Mouse (Mus musculus): ENCODE results near the gene Rasal1.

Rasal1 gene

GRCm38 (mm10) chr5:120621846-120622197 lies 26.8 kb upstream of the Rasal1 start:
- DNase-seq (ENCODE audit: low read depth, low spot score) = no peak

- DNase-seq (ENCODE audit: low read depth, low spot score) = peak; percentile 85
These were observed 26.3 kb upstream of the Rasal1 start for GRCm38 (mm10) chr5:120622198-120622851.

GRCm38 (mm10) chr5:120624427-120624826 lies 24.2 kb upstream of the Rasal1 start:
- no peak for DNase-seq (ENCODE audit: low read depth, low spot score)

- DNase-seq (ENCODE audit: low read depth, low spot score) = peak; percentile 40
These were observed 22.2 kb upstream of the Rasal1 start for GRCm38 (mm10) chr5:120626399-120626798.

- no peak for DNase-seq (ENCODE audit: low read depth, low spot score)
These were observed 20.9 kb upstream of the Rasal1 start for GRCm38 (mm10) chr5:120627515-120628300.

GRCm38 (mm10) chr5:120628624-120629023 lies 20.0 kb upstream of the Rasal1 start:
- no peak for DNase-seq (ENCODE audit: low read depth, low spot score)

GRCm38 (mm10) chr5:120631128-120631527 lies 17.5 kb upstream of the Rasal1 start:
- no peak for DNase-seq (ENCODE audit: low read depth, low spot score)

- no peak for DNase-seq (ENCODE audit: low read depth, low spot score)
These were observed 16.7 kb upstream of the Rasal1 start for GRCm38 (mm10) chr5:120631892-120632291.

GRCm38 (mm10) chr5:120634131-120634530 lies 14.5 kb upstream of the Rasal1 start, which contains the start of gene Cfap73:
Gene Cfap73, minus strand, starts transcription at chr5:120634235.
- no peak for DNase-seq (ENCODE audit: low read depth, low spot score)

- DNase-seq (ENCODE audit: low read depth, low spot score) = no peak
These were observed 13.8 kb upstream of the Rasal1 start for GRCm38 (mm10) chr5:120634860-120635259.

GRCm38 (mm10) chr5:120635633-120636032 lies 13.0 kb upstream of the Rasal1 start:
- DNase-seq (ENCODE audit: low read depth, low spot score) = no peak

GRCm38 (mm10) chr5:120640094-120640493 lies 8.5 kb upstream of the Rasal1 start:
- DNase-seq (ENCODE audit: low read depth, low spot score) = no peak

GRCm38 (mm10) chr5:120643365-120644085 lies 5.1 kb upstream of the Rasal1 start:
- DNase-seq (ENCODE audit: low read depth, low spot score) = no peak

- no peak for DNase-seq (ENCODE audit: low read depth, low spot score)
These were observed 4.4 kb upstream of the Rasal1 start for GRCm38 (mm10) chr5:120644227-120644626.

- no peak for DNase-seq (ENCODE audit: low read depth, low spot score)
These were observed 2.8 kb upstream of the Rasal1 start for GRCm38 (mm10) chr5:120645851-120646250.

- DNase-seq (ENCODE audit: low read depth, low spot score) = no peak
These were observed 1.3 kb upstream of the Rasal1 start for GRCm38 (mm10) chr5:120647361-120647760.

- no peak for DNase-seq (ENCODE audit: low read depth, low spot score)
These were observed 659 bp upstream of the Rasal1 start for GRCm38 (mm10) chr5:120647814-120648491.

GRCm38 (mm10) chr5:120649374-120649933 lies 842 bp downstream of the Rasal1 start:
- peak; percentile 68 for DNase-seq (ENCODE audit: low read depth, low spot score)

GRCm38 (mm10) chr5:120649938-120650337 lies 1.3 kb downstream of the Rasal1 start:
- DNase-seq (ENCODE audit: low read depth, low spot score) = no peak

- no peak for DNase-seq (ENCODE audit: low read depth, low spot score)
These were observed 2.6 kb downstream of the Rasal1 start for GRCm38 (mm10) chr5:120651230-120651629.

GRCm38 (mm10) chr5:120652915-120653701 lies 4.5 kb downstream of the Rasal1 start:
- no peak for DNase-seq (ENCODE audit: low read depth, low spot score)

Measured in A20 (cell line).